Mouse (Mus musculus): ENCODE measurements at regions not wholly inside any gene's neighbourhood (a gene's known extent, or its start where the extent isn't known, plus 50 kb on each side); places are given as distances from the start of the nearest gene placed in this dataset.

- in situ Hi-C loops (cut with MboI, MseI), result no loop called here
Measured at GRCm38 (mm10) chr9:30522595-30523350, 95.9 kb downstream of the Snx19 start.

GRCm38 (mm10) chr9:30521556-30522240 lies 94.8 kb downstream of the Snx19 start:
- in situ Hi-C loops (cut with MboI, MseI), result no loop called here

- in situ Hi-C loops (cut with MboI, MseI), result no loop called here
Measured at GRCm38 (mm10) chr9:30520853-30521439, 94.0 kb downstream of the Snx19 start.

DNA sequence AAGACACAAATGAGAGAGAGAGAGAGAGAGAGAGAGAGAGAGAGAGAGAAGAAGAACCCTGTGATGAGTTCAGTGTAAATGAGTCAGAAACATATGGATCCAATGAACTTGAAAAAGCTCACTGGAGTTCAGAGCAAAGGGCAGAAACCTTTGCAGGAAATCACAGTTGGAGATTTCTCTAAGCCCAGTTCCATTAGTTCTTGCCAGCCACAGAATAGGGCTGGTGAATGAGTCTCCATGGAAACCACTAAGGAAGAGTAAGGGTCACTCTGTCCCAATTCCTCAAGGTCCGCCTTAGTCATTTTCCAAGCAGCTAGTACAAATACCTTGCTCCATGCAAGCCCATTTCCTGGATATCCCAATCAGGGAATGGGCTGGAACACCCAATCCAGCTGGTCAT lies 93.2 kb downstream of the Snx19 start:
- in situ Hi-C loops (cut with MboI, MseI), result no loop called here

- in situ Hi-C loops (cut with MboI, MseI), result no loop called here
Measured at GRCm38 (mm10) chr9:30519231-30519630, 92.3 kb downstream of the Snx19 start.
